Mouse (Mus musculus): ENCODE results near the gene Nfatc2ip.

Nfatc2ip gene

DNA sequence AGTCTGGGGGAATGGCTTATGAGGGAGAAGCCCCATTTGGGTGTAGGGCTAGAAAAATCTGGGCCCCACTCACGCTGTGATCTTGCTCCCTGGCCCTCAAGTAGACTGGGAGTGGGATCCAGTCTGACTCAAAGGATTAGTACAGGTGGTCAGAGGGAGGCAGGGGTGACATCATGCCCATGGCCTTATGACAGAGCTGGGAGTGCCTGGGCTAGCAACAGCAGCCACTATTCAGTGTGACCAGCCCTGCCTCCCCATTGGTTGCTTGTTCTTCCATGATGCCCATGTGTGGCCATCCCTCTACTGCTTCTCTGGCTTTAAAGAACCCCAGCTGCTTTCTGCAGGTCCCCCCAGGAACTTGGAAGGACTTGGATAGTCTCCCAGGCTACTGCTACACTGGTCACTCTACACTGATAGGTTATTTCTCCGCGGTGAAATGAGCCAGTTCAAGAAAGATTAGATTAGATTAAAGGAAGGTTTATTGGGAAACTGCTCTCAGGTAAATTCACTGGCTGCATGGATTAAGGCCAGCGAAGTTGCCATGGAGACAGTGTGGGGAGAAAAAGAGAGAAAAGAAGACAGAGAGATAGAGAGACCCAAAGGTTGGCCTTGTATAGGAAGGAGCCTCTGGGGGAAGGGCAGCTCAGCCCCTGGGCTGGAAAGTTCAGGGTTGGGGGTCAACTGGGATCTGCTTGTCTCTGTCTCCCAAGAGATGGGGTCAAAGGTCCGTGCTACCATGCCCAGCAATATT lies 40.5 kb downstream of the Nfatc2ip start:
- DNase-seq (ENCODE audit: low read depth, low spot score) = no peak

DNA sequence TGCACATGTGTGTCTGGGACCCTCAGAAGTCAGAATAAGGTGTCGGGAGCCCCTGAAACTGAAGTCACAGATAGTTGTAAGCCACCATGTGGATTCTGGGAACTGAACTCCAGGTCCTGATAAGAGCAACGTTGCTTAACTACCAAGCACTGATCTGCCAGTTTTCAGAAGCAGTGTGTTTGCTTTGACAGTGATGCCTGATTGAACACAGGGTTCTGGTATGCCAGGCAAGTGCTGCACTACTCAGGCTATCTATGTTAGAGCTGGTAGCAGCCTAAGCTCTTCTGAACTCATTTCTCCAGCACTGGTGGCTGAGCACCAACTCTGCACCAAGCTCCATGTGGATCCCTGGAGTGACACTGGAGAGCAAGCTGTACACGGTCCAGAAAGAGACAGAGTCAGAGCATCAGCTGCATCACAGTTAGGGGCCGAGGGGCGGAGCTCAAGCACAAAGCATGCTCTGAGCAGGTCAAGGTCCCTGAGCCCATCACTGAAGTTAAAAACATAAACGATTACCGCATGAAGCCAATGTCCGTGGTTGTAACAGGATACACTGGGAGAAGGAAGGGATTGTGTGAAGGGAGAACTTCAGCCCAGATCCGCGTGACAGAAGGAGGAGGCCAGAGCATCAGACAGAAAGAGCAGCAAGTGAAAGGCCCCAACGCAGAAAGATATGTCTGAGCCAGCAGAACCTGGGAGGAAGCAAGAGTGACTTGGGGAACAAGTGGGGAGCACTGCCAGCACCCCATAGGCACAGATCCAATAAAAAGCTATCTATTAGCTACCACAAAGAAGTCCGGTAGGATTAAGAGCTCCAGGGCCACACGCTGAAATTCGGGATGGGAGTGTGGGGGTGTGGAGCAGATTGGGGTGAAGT lies 41.6 kb downstream of the Nfatc2ip start:
- no peak for DNase-seq (ENCODE audit: low read depth, low spot score)

DNA sequence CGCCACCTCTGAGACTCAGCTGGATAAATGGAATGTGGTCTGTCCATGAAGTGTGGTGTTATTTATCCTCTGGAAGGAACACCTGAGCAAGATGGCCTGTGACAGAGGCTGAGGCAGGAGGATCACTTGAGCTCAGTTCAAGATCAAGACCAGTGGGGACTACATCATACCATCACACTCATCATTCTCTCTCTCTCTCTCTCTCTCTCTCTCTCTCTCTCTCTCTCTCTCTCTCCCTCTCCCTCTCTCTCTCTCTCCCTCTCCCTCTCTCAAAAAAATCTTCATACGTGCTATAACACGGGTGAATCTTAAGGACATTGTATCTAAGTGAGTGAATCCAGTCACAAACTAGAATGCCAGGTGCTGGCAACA lies 42.6 kb downstream of the Nfatc2ip start:
- no peak for DNase-seq (ENCODE audit: low read depth, low spot score)

DNA sequence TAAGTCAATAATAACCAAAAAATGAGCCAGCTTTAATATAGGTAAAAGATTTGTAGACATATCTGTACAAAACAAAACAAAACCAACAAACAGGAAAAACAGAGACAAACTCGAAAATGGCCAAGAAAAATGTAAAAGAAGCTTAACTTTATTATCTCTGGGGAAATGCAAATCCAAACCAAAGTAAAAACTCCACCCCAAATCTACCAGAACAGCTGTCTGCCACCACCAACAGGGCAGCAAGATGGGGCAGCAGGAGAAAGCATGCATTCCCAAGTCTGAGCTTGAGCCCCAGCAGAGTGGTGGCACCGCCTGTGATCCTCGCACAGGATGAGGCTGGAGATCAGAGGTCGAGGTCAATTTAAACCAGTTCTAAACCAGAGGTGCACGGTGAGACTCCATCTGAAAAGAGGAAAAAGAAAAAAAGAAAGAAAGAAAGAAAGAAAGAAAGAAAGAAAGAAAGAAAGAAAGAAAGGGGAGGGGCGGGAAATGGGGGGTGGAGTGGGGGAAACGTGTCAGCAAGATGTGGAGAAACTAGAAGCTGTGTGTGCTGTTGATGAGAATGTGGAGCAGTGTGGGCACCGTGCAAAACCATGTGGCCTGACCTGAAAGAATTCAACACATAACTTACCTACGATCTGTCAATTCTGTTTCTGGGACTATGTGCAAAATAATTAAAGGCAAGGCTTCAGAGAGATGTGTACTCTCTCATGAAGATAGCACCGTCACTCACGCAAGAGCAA lies 43.1 kb downstream of the Nfatc2ip start:
- DNase-seq (ENCODE audit: low read depth, low spot score) = no peak

DNA sequence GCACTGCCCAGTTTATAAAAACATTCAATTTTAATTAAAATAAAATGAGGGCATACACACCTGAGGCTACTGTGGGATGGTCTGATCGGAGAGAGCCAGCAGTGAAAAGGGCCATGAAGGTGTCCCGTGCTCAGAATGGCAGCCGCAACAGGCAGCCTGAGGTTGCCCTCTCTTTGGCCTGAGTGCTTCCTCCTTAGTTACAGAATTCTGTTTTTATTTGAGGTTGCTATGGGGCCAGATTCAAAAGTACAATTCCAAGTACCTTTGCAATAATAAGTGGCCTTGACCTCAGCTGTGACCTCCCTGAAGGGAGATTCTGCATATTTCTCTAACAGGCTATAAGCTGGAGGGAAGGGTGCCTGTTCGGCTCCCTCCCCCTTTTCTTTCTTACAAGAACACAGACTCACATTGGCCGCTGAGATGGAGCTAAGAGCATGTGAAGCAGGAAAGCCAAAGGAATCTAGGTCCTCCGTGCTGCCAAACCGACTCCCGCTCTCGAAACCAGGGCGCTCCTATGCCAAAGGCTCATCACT lies 45.1 kb downstream of the Nfatc2ip start:
- no peak for DNase-seq (ENCODE audit: low read depth, low spot score)

DNA sequence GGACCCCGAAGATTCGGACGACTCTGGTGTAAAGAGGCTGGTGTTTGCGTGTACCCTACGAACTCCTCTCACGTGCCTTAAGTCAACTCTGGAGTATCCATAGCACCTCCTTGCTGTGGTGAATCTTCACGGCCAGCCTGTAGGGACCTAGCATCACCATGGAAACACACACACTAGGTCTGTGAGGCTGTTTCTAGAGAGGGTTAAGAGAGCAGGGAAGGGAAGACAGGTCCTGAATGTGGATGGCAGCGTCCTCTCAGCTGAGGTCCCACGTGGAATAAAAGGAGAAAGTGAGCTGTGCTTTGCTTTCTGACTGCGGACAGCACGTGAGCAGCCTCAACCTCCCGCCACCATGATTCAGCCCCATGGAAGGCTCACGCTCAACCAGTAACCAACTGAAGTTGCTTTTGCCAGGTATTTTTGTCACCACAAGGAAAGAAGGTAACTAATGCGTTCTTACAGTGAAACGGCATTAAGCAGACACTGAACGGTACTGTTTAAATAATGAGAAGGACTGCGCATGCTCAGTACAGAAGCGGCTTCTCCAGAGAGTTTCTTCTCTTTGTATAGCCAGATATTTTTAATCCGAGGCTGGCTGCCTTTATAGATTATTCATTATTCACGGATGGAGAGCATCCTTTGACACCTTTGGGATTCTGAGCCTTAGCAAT lies 45.7 kb downstream of the Nfatc2ip start:
- DNase-seq (ENCODE audit: low read depth, low spot score) = no peak

DNA sequence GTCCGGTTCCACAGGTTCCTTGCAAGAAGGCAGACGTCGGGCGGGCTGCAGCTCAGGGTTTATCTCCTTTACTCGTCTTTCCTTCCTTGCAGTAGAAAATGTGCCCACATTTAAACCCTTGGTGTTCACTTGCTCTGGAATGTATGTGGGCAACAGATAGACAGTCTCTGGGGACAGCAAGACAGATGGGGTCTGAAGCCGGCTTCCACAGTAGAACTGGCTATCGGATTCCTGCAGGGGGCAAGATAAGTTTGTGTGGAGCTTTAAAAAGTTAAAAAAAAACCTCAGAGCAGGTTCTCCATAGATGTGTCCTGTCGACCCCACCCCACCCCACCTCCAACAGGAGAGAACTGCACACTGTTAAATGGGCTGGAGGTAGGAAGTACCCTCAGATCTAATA lies 48.2 kb downstream of the Nfatc2ip start:
- no peak for DNase-seq (ENCODE audit: low read depth, low spot score)

DNA sequence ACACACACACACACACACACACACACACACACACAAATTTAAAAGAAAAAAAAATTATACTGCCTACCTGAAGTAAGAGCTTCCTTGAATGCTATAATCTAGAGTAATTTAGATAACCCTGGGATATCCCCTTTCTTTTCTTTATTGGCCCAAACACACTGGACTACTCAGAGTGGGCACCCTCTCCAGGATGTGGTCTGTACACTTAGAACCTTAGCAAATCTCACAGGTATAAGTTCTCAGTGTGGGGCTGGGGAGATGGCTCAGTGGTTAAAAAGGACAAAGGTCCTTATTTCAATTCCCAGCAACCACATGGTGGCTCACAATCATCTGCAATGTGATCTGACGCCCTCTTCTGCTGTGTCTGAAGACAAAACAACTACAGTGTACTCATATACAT lies 49.4 kb downstream of the Nfatc2ip start:
- no peak for DNase-seq (ENCODE audit: low read depth, low spot score)

DNA sequence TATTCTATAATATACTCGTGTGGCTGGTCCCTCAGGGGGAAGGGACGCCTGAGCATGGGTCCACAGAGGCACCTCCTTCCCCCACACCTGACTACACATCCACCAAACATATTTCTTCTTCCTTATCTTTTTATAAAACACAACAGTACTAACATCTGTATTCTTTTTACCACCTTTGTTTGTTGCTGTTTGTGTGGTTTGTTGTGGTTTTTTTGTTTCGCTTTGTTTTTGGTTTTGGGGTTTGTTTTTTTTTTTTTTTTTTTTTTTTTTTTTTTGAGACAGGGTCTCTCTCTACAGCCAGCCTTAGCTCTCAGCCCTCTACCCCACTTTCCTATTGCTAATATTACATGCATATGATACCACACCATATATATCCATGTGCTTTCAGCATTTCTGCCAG lies 50.6 kb downstream of the Nfatc2ip start:
- no peak for DNase-seq (ENCODE audit: low read depth, low spot score)

DNA sequence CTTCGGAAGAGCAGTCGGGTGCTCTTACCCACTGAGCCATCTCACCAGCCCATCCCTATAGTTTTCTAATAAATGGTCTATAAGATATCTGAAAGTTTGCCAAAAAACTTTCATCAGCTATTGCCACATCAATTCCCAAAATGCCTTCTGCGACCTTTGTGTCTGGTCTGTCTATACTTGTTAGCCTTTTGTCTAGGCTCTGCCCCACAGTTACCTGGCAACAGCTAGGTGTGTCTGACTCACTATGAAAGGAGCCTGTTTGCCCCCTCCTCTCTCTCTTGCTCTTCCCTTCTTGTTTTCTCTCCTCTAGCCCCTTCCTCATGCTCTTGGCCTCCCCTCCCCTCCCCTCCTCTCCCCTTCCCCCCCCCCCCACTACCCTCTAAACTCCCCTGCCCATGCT lies 51.0 kb downstream of the Nfatc2ip start:
- DNase-seq (ENCODE audit: low read depth, low spot score) = no peak

DNA sequence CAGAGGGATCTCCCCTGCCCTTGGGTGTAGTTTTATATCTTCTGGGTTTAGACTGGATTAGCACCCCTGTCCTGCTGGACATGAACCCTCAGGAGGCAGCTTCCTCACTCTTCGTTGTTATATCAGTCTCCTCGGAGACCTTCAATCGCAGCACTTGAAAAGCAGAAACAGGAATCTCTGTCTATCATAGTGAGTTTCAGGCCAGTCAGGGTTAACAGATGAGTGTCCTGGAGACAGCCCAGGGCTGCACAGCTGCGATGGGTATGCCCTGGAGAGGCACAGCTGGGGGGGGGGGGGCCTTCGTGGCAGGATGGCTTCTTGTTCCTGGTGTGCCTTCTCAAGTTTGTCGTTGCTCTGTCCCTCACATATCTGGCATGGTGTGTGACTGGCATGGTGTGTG lies 55.6 kb downstream of the Nfatc2ip start:
- peak; percentile 26 for DNase-seq (ENCODE audit: low read depth, low spot score)

DNA sequence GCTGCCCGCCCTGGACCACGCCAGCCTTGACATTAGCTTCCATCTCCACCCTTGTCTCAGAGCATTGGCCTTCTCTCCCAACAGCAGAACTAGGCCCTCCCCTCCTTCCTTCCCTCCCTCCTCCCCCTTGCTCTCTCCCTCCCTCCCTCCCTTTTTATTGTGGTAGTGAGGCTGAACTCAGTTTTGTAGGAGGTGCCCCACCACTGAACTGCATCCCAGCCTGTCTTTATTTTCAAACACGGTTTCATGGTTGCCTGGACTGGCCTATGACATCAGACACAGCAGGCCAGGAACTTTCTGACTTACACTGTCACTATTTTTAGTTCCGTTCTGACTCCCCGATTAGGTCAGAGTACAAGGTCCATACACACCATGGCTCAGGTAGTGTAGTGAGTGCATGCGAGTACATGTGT lies 56.3 kb downstream of the Nfatc2ip start:
- DNase-seq (ENCODE audit: low read depth, low spot score) = no peak

DNA sequence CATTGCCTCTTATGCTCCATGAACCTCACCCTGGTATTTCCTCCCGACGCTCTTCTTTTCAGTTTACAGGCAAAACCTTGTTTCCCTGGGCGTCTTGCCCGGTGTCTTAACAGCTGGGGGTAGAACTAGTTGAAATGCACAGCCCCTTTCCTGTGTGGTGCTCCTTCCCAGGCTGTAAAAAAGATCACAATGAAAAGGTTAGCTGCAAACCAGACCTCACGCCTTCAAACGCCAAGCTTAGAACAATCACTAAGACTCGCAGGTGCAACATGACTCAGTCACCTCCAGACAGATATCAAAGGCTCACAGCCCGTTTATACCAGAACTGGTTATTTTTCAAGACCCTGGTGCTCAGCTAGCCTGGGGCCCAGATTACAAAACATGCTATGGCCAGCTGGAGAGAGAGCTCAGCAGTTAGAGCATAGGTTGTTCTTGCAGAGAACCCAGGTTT lies 57.0 kb downstream of the Nfatc2ip start:
- no peak for DNase-seq (ENCODE audit: low read depth, low spot score)

DNA sequence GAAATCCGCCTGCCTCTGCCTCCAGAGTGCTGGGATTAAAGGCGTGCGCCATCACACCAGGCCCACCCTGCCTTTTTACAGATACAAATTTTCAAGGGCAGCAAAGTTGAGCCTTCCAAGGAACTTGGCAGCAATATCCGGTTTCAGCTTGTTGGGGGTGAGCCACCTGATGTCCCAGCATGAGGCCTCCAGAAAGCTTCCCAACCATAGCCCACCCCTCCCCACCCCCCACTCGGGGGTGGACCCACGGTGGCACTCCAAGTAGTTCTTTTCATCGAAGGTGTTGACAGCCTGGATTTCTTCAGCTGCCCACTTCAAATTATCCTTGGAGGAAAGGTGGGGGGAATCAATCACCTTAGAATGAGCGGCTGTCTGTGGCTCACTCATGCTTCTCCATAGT lies 57.6 kb downstream of the Nfatc2ip start:
- DNase-seq (ENCODE audit: low read depth, low spot score) = no peak

DNA sequence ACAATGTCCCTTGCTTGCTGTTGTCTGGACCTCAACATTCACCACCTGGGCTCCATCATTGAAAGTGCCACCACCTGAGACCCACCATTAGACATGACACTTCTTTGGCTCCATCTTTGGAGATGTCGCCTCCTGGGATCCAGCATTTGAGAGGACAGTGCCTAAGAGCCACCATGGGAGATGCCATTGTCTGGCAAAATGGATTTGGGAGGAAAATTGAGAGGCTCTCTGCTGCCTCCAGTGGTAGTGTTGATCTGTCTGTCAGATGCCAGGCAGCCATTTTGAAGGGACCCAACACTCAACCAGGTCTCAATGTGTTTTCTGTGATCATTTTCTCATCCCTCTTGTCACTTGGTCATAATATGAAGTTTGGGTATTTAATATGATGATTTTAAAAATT lies 61.0 kb downstream of the Nfatc2ip start:
- DNase-seq (ENCODE audit: low read depth, low spot score) = no peak

Measured in A20 (cell line).